Mouse (Mus musculus) testis, postnatal 10 days (tissue): ENCODE results near the gene Pdcl3.

ENCODE experiments used
- DNase-seq: peaks from one replicate; pipeline ENCODE4 v3.0.0; 2021; ENCODE audit warnings: low spot score

Gene Pdcl3

GRCm38 (mm10) chr1:38985308-38985707 lies at the start of gene Pdcl3:
Pdcl3 (plus strand) TSS chr1:38985608.
- DNase-seq, result no peak

- peak; percentile 65 for DNase-seq
Measured at GRCm38 (mm10) chr1:38936780-38937179, 48.6 kb upstream of the Pdcl3 start.

- DNase-seq, result no peak
Measured at GRCm38 (mm10) chr1:38938849-38939248, 46.6 kb upstream of the Pdcl3 start, which contains the start of gene Nms. Nms (plus strand) TSS chr1:38939149.

GRCm38 (mm10) chr1:38939608-38940007 lies 45.8 kb upstream of the Pdcl3 start:
- peak; percentile 67 for DNase-seq

GRCm38 (mm10) chr1:38956457-38956856 lies 29.0 kb upstream of the Pdcl3 start:
- DNase-seq, result no peak

GRCm38 (mm10) chr1:38969116-38969515 lies 16.3 kb upstream of the Pdcl3 start:
- no peak for DNase-seq

- no peak for DNase-seq
Measured at GRCm38 (mm10) chr1:38971712-38972111, 13.7 kb upstream of the Pdcl3 start.

- DNase-seq, result no peak
Measured at GRCm38 (mm10) chr1:38972986-38973592, 12.3 kb upstream of the Pdcl3 start.

- no peak for DNase-seq
Measured at GRCm38 (mm10) chr1:38979953-38980352, 5.5 kb upstream of the Pdcl3 start.

GRCm38 (mm10) chr1:38983870-38984269 lies 1.5 kb upstream of the Pdcl3 start:
- no peak for DNase-seq

GRCm38 (mm10) chr1:38987080-38987864 lies 1.9 kb downstream of the Pdcl3 start:
- DNase-seq, result peak; percentile 98

GRCm38 (mm10) chr1:38987865-38988211 lies 2.4 kb downstream of the Pdcl3 start:
- DNase-seq, result no peak

- DNase-seq, result no peak
Measured at GRCm38 (mm10) chr1:38988357-38988756, 2.9 kb downstream of the Pdcl3 start.

GRCm38 (mm10) chr1:38992365-38992764 lies 7.0 kb downstream of the Pdcl3 start:
- DNase-seq, result no peak

GRCm38 (mm10) chr1:39001106-39001505 lies 15.7 kb downstream of the Pdcl3 start:
- DNase-seq, result peak; percentile 86

GRCm38 (mm10) chr1:39005751-39006354 lies 20.4 kb downstream of the Pdcl3 start:
- no peak for DNase-seq

GRCm38 (mm10) chr1:39006830-39007829 lies 21.7 kb downstream of the Pdcl3 start:
- no peak for DNase-seq

- peak; percentile 61 for DNase-seq
Measured at GRCm38 (mm10) chr1:39010583-39011021, 25.2 kb downstream of the Pdcl3 start.

GRCm38 (mm10) chr1:39012576-39012975 lies 27.2 kb downstream of the Pdcl3 start:
- DNase-seq, result no peak

GRCm38 (mm10) chr1:39013843-39014242 lies 28.4 kb downstream of the Pdcl3 start:
- DNase-seq, result no peak

- no peak for DNase-seq
Measured at GRCm38 (mm10) chr1:39015529-39015928, 30.1 kb downstream of the Pdcl3 start.

- no peak for DNase-seq
Measured at GRCm38 (mm10) chr1:39017871-39018270, 32.5 kb downstream of the Pdcl3 start.
